Mouse (Mus musculus): Measurements from ENCODE around the gene Gm33543. TPM values are rescaled to one million over a fixed set of nuclear protein-coding genes. Genes with fewer than 3 reads are reported as not detected.

The Gm33543 gene
- total and polyA plus RNA-seq, 3 experiments: not detected

- no peak for TF ChIP-seq NRF1 (IDR thresholded peaks at IDR 0.05; ENCODE audit: insufficient read depth, low read depth, low read length, poor library complexity, severe bottlenecking)
- H3K27me3 ChIP-seq (ENCODE audit: control insufficient read depth in 1 of 2, insufficient read depth in 2 of 2, low read length in 2 of 2): no peaks in the 10 kb centered on the region
- no peak overlapping the region for H3K4me3 ChIP-seq (ENCODE audit: control insufficient read depth in 1 of 2, insufficient read depth in 1 of 2, low read depth in 2 of 2, low read length in 2 of 2)
These were observed 65.7 kb downstream of the Gm33543 start for GRCm38 (mm10) chr10:95777071-95777470.

GRCm38 (mm10) chr10:95774856-95775255 is 67.9 kb downstream of the Gm33543 start:
- Histone ChIP-seq H3K36me3 (ENCODE audit: control insufficient read depth in 1 of 2, insufficient read depth in 2 of 2, low read length in 2 of 2) (no peaks in the 10 kb centered on the region), H3K4me3 (ENCODE audit: control insufficient read depth in 1 of 2, insufficient read depth in 1 of 2, low read depth in 2 of 2, low read length in 2 of 2) (no peak overlapping the region), H3K4me1 (ENCODE audit: control insufficient read depth in 1 of 2, insufficient read depth in 2 of 2, low read length in 2 of 2) (no peaks in the 10 kb centered on the region), H3K9ac (ENCODE audit: control insufficient read depth, low read depth, low read length, poor library complexity, severe bottlenecking) (no peak overlapping the region), H3K27ac (ENCODE audit: control insufficient read depth, low read depth, low read length) (no peak overlapping the region), H3K9me3 (replicated peaks; ENCODE audit: insufficient read depth, low read length) (no peaks in the 10 kb centered on the region), H3K27me3 (ENCODE audit: control insufficient read depth in 1 of 2, insufficient read depth in 2 of 2, low read length in 2 of 2) (no peaks in the 10 kb centered on the region), H3K79me2 (ENCODE audit: control insufficient read depth, insufficient read depth, low read length, poor library complexity) (no peaks in the 10 kb centered on the region)
- no peak for TF ChIP-seq MAZ (IDR thresholded peaks at IDR 0.05; ENCODE audit: low read depth, low read length)
- TF ChIP-seq ELF1 (IDR thresholded peaks at IDR 0.05; ENCODE audit: low read depth, low read length): no peak
- no peak for TF ChIP-seq MXI1 (IDR thresholded peaks at IDR 0.05; ENCODE audit: low read depth, low read length)
- no peak for TF ChIP-seq RCOR1 (IDR thresholded peaks at IDR 0.05; ENCODE audit: low read depth, low read length)
- TF ChIP-seq POLR2AphosphoS5 (IDR thresholded peaks at IDR 0.05; ENCODE audit: borderline replicate concordance, low read depth, low read length): no peak
- TF ChIP-seq NRF1 (IDR thresholded peaks at IDR 0.05; ENCODE audit: insufficient read depth, low read depth, low read length, poor library complexity, severe bottlenecking): no peak
- TF ChIP-seq HCFC1 (IDR thresholded peaks at IDR 0.05; ENCODE audit: low read depth, low read length): no peak
- TF ChIP-seq GABPA (IDR thresholded peaks at IDR 0.05; ENCODE audit: low read depth, low read length): no peak
- no peak for TF ChIP-seq CTCF (IDR thresholded peaks at IDR 0.05 in 2 of 3, conservative IDR thresholded peaks at IDR 0.05 in 1 of 3; ENCODE audit: control insufficient read depth in 1 of 3, insufficient read depth in 1 of 3, low read depth in 2 of 3, low read length in 3 of 3, poor library complexity in 1 of 3, severe bottlenecking in 1 of 3)
- TF ChIP-seq USF2 (IDR thresholded peaks at IDR 0.05; ENCODE audit: borderline replicate concordance in 1 of 2, insufficient read depth in 1 of 2, low read depth in 1 of 2, low read length in 2 of 2): no peak
- TF ChIP-seq MAX (IDR thresholded peaks at IDR 0.05; ENCODE audit: low read length): no peak
- TF ChIP-seq MYB (IDR thresholded peaks at IDR 0.05; ENCODE audit: low read depth, low read length): no peak
- TF ChIP-seq TCF12 (IDR thresholded peaks at IDR 0.05; ENCODE audit: low read depth, low read length): no peak
- no peak for TF ChIP-seq GATA1 (IDR thresholded peaks at IDR 0.05; ENCODE audit: low read depth, low read length)
- TF ChIP-seq TAL1 (IDR thresholded peaks at IDR 0.05; ENCODE audit: low read length): no peak
- no peak for TF ChIP-seq MYC (IDR thresholded peaks at IDR 0.05; ENCODE audit: low read depth, low read length)
- TF ChIP-seq UBTF (IDR thresholded peaks at IDR 0.05; ENCODE audit: borderline replicate concordance, insufficient read depth, low read depth, low read length): no peak
- DNase-seq (ENCODE audit: low read depth, low spot score): no peak

More at GRCm38 (mm10) chr10:95777071-95777470, 65.7 kb downstream of the Gm33543 start:
- Histone ChIP-seq H3K9ac (ENCODE audit: control insufficient read depth, low read depth, low read length, poor library complexity, severe bottlenecking) (no peak overlapping the region), H3K36me3 (ENCODE audit: control insufficient read depth in 1 of 2, insufficient read depth in 2 of 2, low read length in 2 of 2) (no peaks in the 10 kb centered on the region), H3K79me2 (ENCODE audit: control insufficient read depth, insufficient read depth, low read length, poor library complexity) (no peaks in the 10 kb centered on the region), H3K9me3 (replicated peaks; ENCODE audit: insufficient read depth, low read length) (no peaks in the 10 kb centered on the region), H3K4me1 (ENCODE audit: control insufficient read depth in 1 of 2, insufficient read depth in 2 of 2, low read length in 2 of 2) (no peaks in the 10 kb centered on the region), H3K27ac (ENCODE audit: control insufficient read depth, low read depth, low read length) (no peak overlapping the region)
- DNase-seq (ENCODE audit: low read depth, low spot score): no peak

Data from MEL (cell line).